Mouse (Mus musculus) hindlimb bud, embryonic 11.5 days (tissue): Measurements from ENCODE around the gene Mrpl48.

ENCODE experiments used
- DNase-seq: peaks from one replicate; pipeline ENCODE4 v3.0.0-alpha.2; 2012; ENCODE audit warnings: low read depth, low spot score; ENCODE audit errors: extremely low spot score

Gene Mrpl48

GRCm38 (mm10) chr7:100535831-100536230 lies 72.3 kb downstream of the Mrpl48 start:
- no peak for DNase-seq

- DNase-seq: no peak
Observed at GRCm38 (mm10) chr7:100534216-100534615, 73.9 kb downstream of the Mrpl48 start.

GRCm38 (mm10) chr7:100533503-100533902 lies 74.6 kb downstream of the Mrpl48 start:
- no peak for DNase-seq

GRCm38 (mm10) chr7:100530766-100531165 lies 77.3 kb downstream of the Mrpl48 start:
- no peak for DNase-seq

GRCm38 (mm10) chr7:100524669-100525068 lies 83.4 kb downstream of the Mrpl48 start:
- no peak for DNase-seq

- DNase-seq: no peak
Observed at GRCm38 (mm10) chr7:100522222-100522621, 85.9 kb downstream of the Mrpl48 start.

GRCm38 (mm10) chr7:100520663-100521285 lies 87.3 kb downstream of the Mrpl48 start:
- DNase-seq: peak; percentile 35

- no peak for DNase-seq
Observed at GRCm38 (mm10) chr7:100520204-100520603, 87.9 kb downstream of the Mrpl48 start.

GRCm38 (mm10) chr7:100514573-100514972 lies 93.5 kb downstream of the Mrpl48 start, which contains the start of gene Dnajb13:
Gene Dnajb13 (minus strand): TSS chr7:100514960.
- no peak for DNase-seq

GRCm38 (mm10) chr7:100511602-100512001 lies 96.5 kb downstream of the Mrpl48 start:
- DNase-seq: no peak

GRCm38 (mm10) chr7:100508670-100509069 lies 99.4 kb downstream of the Mrpl48 start:
- DNase-seq: no peak

GRCm38 (mm10) chr7:100506494-100506893 lies 101.6 kb downstream of the Mrpl48 start:
- DNase-seq: no peak

- DNase-seq: no peak
Observed at GRCm38 (mm10) chr7:100504740-100505487, 103.2 kb downstream of the Mrpl48 start.

- DNase-seq: no peak
Observed at GRCm38 (mm10) chr7:100503076-100503475, 105.0 kb downstream of the Mrpl48 start.

GRCm38 (mm10) chr7:100502374-100502922 lies 105.7 kb downstream of the Mrpl48 start:
- no peak for DNase-seq

GRCm38 (mm10) chr7:100501844-100502373 lies 106.2 kb downstream of the Mrpl48 start:
- DNase-seq: no peak

GRCm38 (mm10) chr7:100501027-100501843 lies 106.9 kb downstream of the Mrpl48 start:
- no peak for DNase-seq

GRCm38 (mm10) chr7:100500276-100500977 lies 107.7 kb downstream of the Mrpl48 start:
- DNase-seq: no peak

GRCm38 (mm10) chr7:100499465-100499864 lies 108.6 kb downstream of the Mrpl48 start:
- DNase-seq: no peak

- DNase-seq: no peak
Observed at GRCm38 (mm10) chr7:100497982-100498381, 110.1 kb downstream of the Mrpl48 start.
